Mouse (Mus musculus): Measurements from ENCODE around the gene Alpl. TPM values are rescaled to one million over a fixed set of nuclear protein-coding genes. Genes with fewer than 3 reads are reported as not detected.

Alpl gene
- polyA plus RNA-seq, 1 experiment from 2014 or later: 2.2 TPM

DNA sequence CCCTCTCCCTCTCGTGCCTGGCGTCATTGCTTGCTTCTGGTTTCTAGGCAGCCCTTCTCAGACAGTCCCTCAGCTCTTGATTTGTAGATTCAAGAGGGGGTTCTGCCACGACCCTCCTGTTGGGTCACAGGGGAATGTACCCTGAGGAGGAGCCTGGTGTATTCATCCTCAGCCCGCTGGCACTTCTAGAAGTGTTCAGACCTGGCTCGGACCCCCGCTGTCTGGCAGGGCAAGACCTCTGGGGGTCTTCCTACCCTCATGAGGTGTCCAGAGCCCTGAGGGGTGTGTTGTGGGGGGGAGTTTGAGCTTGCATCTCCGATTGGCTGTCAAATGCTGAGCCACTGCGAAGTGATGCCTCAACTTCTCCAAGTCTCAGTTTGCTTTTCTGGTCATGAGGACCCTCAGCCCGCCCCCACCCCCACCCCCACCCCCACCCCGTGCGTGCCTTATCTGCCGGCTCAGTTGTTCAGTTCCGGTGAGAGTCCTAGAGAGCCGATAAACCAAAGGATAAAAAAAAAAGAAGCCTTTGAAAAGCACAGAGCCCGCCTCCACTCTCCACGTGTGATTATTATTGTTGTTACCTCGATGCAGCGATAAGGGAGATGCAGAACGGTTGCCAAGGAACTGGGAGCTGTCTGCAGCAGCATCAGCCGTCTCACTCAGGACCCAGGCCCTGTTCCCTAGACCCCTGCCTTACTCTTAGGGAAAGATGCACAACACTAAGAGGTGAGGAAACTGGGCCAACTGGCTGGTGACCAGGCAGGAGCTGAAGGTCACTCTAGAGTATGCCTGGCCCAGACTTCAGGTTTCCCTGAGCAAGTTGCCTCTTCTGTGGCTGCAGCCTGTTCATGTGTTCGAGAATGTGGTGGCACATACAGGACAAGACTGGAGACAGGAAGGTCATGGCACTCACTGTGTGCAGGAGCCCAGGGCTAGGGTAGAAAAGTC is 96.6 kb downstream of the Alpl start:
- Histone ChIP-seq H3K9ac (no peak overlapping the region), H3K9me3 (replicated peaks) (no peaks in the 10 kb centered on the region), H3K36me3 (no peaks in the 10 kb centered on the region), H3K27me3 (replicated peaks) (peaks cover 34% of the 10 kb centered on the region; the same call in 1 of the 2 replicates), H3K27ac (ENCODE audit: poor library complexity, severe bottlenecking) (no peak overlapping the region), H3K4me1 (replicated peaks) (peaks cover 44% of the 10 kb centered on the region), H3K4me3 (no peak overlapping the region), H3K4me2 (no peak overlapping the region)
- ATAC-seq (ENCODE audit: insufficient number of reproducible peaks, low FRiP score): no peak
- WGBS: 45% methylated on average over 21 of the region's 21 CpGs

GRCm38 (mm10) chr4:137698076-137698985 is 97.9 kb downstream of the Alpl start:
- ATAC-seq (ENCODE audit: insufficient number of reproducible peaks, low FRiP score): 0 out of 2 replicates have a peak, but pooled peaks have one; percentile 20
- Histone ChIP-seq H3K4me1 (replicated peaks) (peaks cover 44% of the 10 kb centered on the region), H3K27me3 (replicated peaks) (peaks cover 31% of the 10 kb centered on the region), H3K36me3 (no peaks in the 10 kb centered on the region), H3K4me3 (no peak overlapping the region), H3K27ac (ENCODE audit: poor library complexity, severe bottlenecking) (no peak overlapping the region), H3K4me2 (no peak overlapping the region), H3K9ac (no peak overlapping the region), H3K9me3 (replicated peaks) (no peaks in the 10 kb centered on the region)
- 70% methylated on average over 7 of the region's 7 CpGs for WGBS

- H3K27ac ChIP-seq (ENCODE audit: poor library complexity, severe bottlenecking): no peak overlapping the region
- ATAC-seq (ENCODE audit: insufficient number of reproducible peaks, low FRiP score): 0 out of 2 replicates have a peak, but pooled peaks have one; percentile 15
- H3K36me3 ChIP-seq: no peaks in the 10 kb centered on the region
- H3K4me3 ChIP-seq: no peak overlapping the region
- H3K4me1 ChIP-seq (replicated peaks): peaks cover 44% of the 10 kb centered on the region
- WGBS: 73% methylated on average over 13 of the region's 13 CpGs
- no peak overlapping the region for H3K9ac ChIP-seq
- H3K4me2 ChIP-seq: no peak overlapping the region
- no peaks in the 10 kb centered on the region for H3K9me3 ChIP-seq (replicated peaks)
- H3K27me3 ChIP-seq (replicated peaks): peaks cover 30% of the 10 kb centered on the region
Measured at GRCm38 (mm10) chr4:137697156-137697885, 98.9 kb downstream of the Alpl start.

DNA sequence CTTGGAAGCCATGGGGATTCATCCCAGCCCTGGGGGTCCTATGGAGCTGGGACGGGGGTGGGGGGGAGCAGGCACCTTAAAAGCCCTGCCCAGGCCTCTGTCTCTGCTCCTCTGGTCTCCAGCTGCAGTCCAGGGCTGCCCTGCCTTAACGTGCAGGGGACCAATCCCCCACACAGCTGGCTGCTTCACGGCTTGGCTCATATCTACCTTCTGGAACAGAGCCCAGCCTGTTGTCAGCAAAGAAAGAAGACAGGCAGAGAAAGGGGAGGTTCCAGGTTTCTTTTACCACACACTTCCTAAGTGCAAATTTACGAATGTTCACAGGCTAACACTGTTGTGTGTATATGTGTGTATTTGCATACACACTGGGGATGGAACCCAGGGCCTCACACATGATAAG is 100.3 kb downstream of the Alpl start:
- H3K27me3 ChIP-seq (replicated peaks): peaks cover 37% of the 10 kb centered on the region
- H3K9ac ChIP-seq: no peak overlapping the region
- 14% methylated on average over 4 of the region's 4 CpGs for WGBS
- H3K4me3 ChIP-seq: no peak overlapping the region
- ATAC-seq (ENCODE audit: insufficient number of reproducible peaks, low FRiP score): no peak
- no peak overlapping the region for H3K27ac ChIP-seq (ENCODE audit: poor library complexity, severe bottlenecking)
- no peaks in the 10 kb centered on the region for H3K9me3 ChIP-seq (replicated peaks)
- H3K4me2 ChIP-seq: no peak overlapping the region
- no peaks in the 10 kb centered on the region for H3K36me3 ChIP-seq
- peaks cover 39% of the 10 kb centered on the region for H3K4me1 ChIP-seq (replicated peaks)

- Histone ChIP-seq H3K4me1 (replicated peaks) (peaks cover 39% of the 10 kb centered on the region), H3K9me3 (replicated peaks) (no peaks in the 10 kb centered on the region), H3K27me3 (replicated peaks) (peaks cover 32% of the 10 kb centered on the region), H3K27ac (ENCODE audit: poor library complexity, severe bottlenecking) (no peak overlapping the region), H3K4me3 (no peak overlapping the region), H3K36me3 (no peaks in the 10 kb centered on the region), H3K9ac (no peak overlapping the region), H3K4me2 (no peak overlapping the region)
- no peak for ATAC-seq (ENCODE audit: insufficient number of reproducible peaks, low FRiP score)
- 75% methylated on average over 8 of the region's 8 CpGs for WGBS
Measured at GRCm38 (mm10) chr4:137695300-137695699, 100.9 kb downstream of the Alpl start.

DNA sequence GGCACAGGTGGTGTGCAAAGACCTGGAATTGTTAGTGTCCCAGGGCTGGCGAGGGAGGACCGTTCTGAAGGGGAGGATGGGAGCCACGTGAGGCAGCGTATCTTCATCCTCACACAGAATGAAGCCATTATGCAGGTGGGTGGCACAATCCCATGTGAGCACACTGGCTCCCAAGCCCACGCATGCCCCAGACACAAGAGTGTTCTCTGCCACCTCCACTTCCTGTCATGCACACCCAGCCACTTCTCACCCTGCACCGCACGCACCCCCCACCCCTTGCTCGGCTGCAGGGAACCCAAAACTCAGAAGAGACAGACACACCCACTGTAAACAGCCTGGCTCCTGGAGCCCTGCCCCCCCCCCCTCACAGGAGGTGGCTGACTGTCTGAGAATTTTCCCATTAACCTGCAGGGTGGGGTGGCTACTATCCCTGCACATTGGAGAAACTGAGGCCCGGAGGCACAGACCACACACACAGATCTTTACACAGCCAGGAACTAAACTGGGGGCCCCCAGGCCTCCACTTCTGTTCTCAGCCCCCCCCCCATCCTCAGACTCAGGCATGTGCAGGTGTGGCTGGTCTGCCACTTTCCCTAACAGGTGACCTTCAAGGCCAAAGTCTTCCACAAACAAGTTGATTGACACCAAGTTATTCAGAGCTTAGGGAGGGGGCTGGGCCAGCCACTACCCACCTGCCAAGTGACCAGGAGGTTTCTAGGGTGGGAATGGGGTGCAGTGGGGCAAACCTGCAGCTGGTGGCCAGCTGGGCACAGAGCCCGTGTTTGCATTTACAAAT is 103.9 kb downstream of the Alpl start:
- Histone ChIP-seq H3K4me3 (no peak overlapping the region), H3K4me1 (replicated peaks) (peaks cover 13% of the 10 kb centered on the region), H3K4me2 (no peak overlapping the region), H3K9ac (no peak overlapping the region), H3K27me3 (replicated peaks) (peaks cover 36% of the 10 kb centered on the region), H3K9me3 (replicated peaks) (no peaks in the 10 kb centered on the region), H3K36me3 (no peaks in the 10 kb centered on the region), H3K27ac (ENCODE audit: poor library complexity, severe bottlenecking) (no peak overlapping the region)
- 0 out of 2 replicates have a peak, but pooled peaks have one; percentile 31 for ATAC-seq (ENCODE audit: insufficient number of reproducible peaks, low FRiP score)
- WGBS: 78% methylated on average over 10 of the region's 10 CpGs

Other genes starting within 250 kb of the Alpl start
- not detected in 2 replicates for gene Ldlrad2, start 221.8 kb downstream of the Alpl start, polyA plus RNA-seq (2016; fragmentation: Nextera tagmentation; extraction: Ambion mirVana)
- gene Usp48, start 202.6 kb downstream of the Alpl start, polyA plus RNA-seq (2016; fragmentation: Nextera tagmentation; extraction: Ambion mirVana): 44.2 and 45.8 TPM in 2 replicates
- 4.3 and 4.9 TPM in 2 replicates for gene Rap1gap, start 131.7 kb downstream of the Alpl start, polyA plus RNA-seq (2016; fragmentation: Nextera tagmentation; extraction: Ambion mirVana)
- gene Ece1, start 65.9 kb upstream of the Alpl start, polyA plus RNA-seq (2016; fragmentation: Nextera tagmentation; extraction: Ambion mirVana): 122 and 144 TPM in 2 replicates
- gene Eif4g3, start 196.6 kb upstream of the Alpl start, polyA plus RNA-seq (2016; fragmentation: Nextera tagmentation; extraction: Ambion mirVana): 32.7 and 37.2 TPM in 2 replicates

Data from heart, embryonic 12.5 days (tissue).